Mouse (Mus musculus): ENCODE results near the gene Gm13420.

DNA sequence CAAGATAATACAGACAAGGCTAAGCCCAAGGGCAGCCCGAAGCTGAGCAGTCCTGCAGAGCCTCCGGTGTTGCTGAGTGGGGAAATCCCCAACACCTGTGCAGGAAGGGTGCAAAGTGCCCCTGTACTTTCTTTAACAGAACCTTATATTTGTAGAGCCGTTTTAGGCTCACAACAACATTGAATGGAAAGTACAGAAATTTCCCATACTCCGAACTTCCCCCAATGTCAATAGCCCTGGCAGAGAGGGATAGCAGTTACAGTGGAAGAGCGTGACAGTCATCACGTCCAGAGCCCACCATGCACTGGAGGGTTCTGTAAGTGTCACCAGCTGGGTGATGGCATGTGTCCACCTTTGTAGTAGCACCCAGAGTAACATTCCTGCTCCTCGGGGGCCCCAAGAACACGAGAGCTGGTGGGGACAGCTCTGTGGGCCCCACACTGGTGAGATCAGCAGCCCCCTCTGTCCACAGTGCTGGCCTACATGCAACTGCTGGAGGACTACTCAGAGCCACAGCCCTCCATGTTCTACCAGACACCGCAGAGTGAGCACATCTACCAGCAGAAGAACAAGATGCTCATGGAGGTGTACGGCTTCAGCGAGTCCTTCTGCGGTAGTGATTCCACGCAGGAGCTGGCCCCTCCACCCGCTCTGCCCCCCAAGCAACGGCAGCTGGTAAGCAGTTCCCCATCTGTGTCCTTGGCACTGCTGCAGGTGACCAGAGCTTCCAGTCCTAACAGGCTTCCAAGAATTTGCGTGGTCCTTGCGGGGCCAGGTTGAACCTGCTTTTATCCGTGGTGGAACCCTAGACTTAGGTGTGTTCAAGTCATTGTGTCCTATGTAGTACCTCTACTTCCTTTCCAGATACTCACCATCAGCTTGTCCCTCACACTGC, 44.5 kb downstream of the Gm13420 start:
- TF ChIP-seq CTCF (conservative IDR thresholded peaks at IDR 0.05; ENCODE audit: low read length) = no peak
- no peak for TF ChIP-seq NANOG (IDR thresholded peaks at IDR 0.05; ENCODE audit: borderline replicate concordance, low read length)
- TF ChIP-seq POU5F1 (IDR thresholded peaks at IDR 0.05; ENCODE audit: borderline replicate concordance, low read length) = no peak

All from E14TG2a.4 (cell line).